Mouse (Mus musculus) cortical plate, adult 2 months (tissue): Measurements from ENCODE around the gene Hist1h3d. TPM values are rescaled to one million over a fixed set of nuclear protein-coding genes. Genes with fewer than 3 reads are reported as not detected.
"Not testable (repeated sequence)": the region's sequence is repeated elsewhere in the genome, so short reads cannot be mapped to it uniquely, and the experiment has no call there.

Experiments
- H3K27ac ChIP-seq: fragments of 200-500 bp; 2 replicates; pipeline ENCODE4 v1.5.1; 2012; ENCODE audit warnings: low read length, control low read depth, inconsistent platforms; ENCODE audit not compliant: insufficient read depth
- H3K4me1 ChIP-seq: fragments of 200-500 bp; 2 replicates; pipeline ENCODE4 v1.6.1; 2011; ENCODE audit warnings: low read length; ENCODE audit not compliant: control insufficient read depth, insufficient read depth
- H3K4me3 ChIP-seq: fragments of 200-500 bp; 2 replicates; pipeline ENCODE4 v1.5.1; 2011; ENCODE audit warnings: mild to moderate bottlenecking, low read length, control low read depth; ENCODE audit not compliant: insufficient read depth
- CTCF ChIP-seq: fragments of 200-500 bp; IDR thresholded peaks from 2 replicates; pipeline ENCODE4 v1.5.1; 2011; ENCODE audit warnings: mild to moderate bottlenecking, control low read depth, low read length; ENCODE audit not compliant: insufficient read depth; ENCODE audit errors: extremely low read depth
- POLR2A ChIP-seq: fragments of 200-500 bp; IDR thresholded peaks from 2 replicates; pipeline ENCODE4 v1.6.1; 2011; ENCODE audit warnings: mild to moderate bottlenecking, low read length, control low read depth; ENCODE audit not compliant: insufficient read depth; ENCODE audit errors: extremely low read depth
- polyA plus RNA-seq: library from polyadenylated mRNA; depleted of rRNA; stranded (reverse); fragments of >200 nt; gene quantifications from 2 replicates; pipeline ENCODE4 v1.2.3, GENCODE M21; 2012; rRNA removed

Gene Hist1h3d
- 2.6 and 3.0 TPM in 2 replicates for polyA plus RNA-seq

GRCm38 (mm10) chr13:23575271-23575851, at the start of gene Hist1h3d:
TSS of gene Hist1h3d (plus strand) at chr13:23575763.
- H3K4me3 ChIP-seq: peak within 1 kb of the TSS; percentile 58
- TF ChIP-seq CTCF (no peak), POLR2A (peak; percentile 49; the same call in 1 of the 2 replicates)
- peak within 1 kb of the TSS; percentile 95 for H3K27ac ChIP-seq
- H3K4me1 ChIP-seq: peaks cover 2% of the 10 kb centered on the region; the same call in 1 of the 2 replicates

GRCm38 (mm10) chr13:23525901-23526300, 49.7 kb upstream of the Hist1h3d start:
- Histone ChIP-seq H3K27ac (no peak overlapping the region), H3K4me3 (peak overlapping the region; percentile 2; the same call in 1 of the 2 replicates), H3K4me1 (no peaks in the 10 kb centered on the region)
- no peak for TF ChIP-seq CTCF
- TF ChIP-seq POLR2A: no peak

GRCm38 (mm10) chr13:23526312-23526711, 49.3 kb upstream of the Hist1h3d start:
- no peaks in the 10 kb centered on the region for H3K4me1 ChIP-seq
- H3K4me3 ChIP-seq: peak overlapping the region; percentile 2
- no peak overlapping the region for H3K27ac ChIP-seq
- no peak for TF ChIP-seq POLR2A
- TF ChIP-seq CTCF: no peak

GRCm38 (mm10) chr13:23529005-23529404, 46.6 kb upstream of the Hist1h3d start:
- Histone ChIP-seq H3K4me3 (no peak overlapping the region), H3K4me1 (peaks cover 1% of the 10 kb centered on the region; the same call in 1 of the 2 replicates), H3K27ac (no peak overlapping the region)
- TF ChIP-seq CTCF: no peak
- TF ChIP-seq POLR2A: no peak

- Histone ChIP-seq H3K4me3 (peak overlapping the region; percentile 47; the same call in 1 of the 2 replicates), H3K4me1 (peaks cover 4% of the 10 kb centered on the region; the same call in 1 of the 2 replicates), H3K27ac (no peak overlapping the region)
- no peak for TF ChIP-seq CTCF
- TF ChIP-seq POLR2A: no peak
Measured at GRCm38 (mm10) chr13:23529480-23530165, 45.9 kb upstream of the Hist1h3d start.

GRCm38 (mm10) chr13:23530181-23530900, 45.2 kb upstream of the Hist1h3d start:
- peaks cover 4% of the 10 kb centered on the region; the same call in 1 of the 2 replicates for H3K4me1 ChIP-seq
- peak overlapping the region; percentile 67 for H3K27ac ChIP-seq
- H3K4me3 ChIP-seq: peak overlapping the region; percentile 47
- TF ChIP-seq CTCF (no peak), POLR2A (no peak)

GRCm38 (mm10) chr13:23530901-23531875, 44.4 kb upstream of the Hist1h3d start, which contains the start of gene Hist1h4h:
TSS of gene Hist1h4h (plus strand) at chr13:23531050.
- TF ChIP-seq POLR2A (peak; percentile 99), CTCF (no peak)
- H3K4me3 ChIP-seq: peak within 1 kb of the TSS; percentile 47
- H3K27ac ChIP-seq: peak within 1 kb of the TSS; percentile 76
- H3K4me1 ChIP-seq: peaks cover 4% of the 10 kb centered on the region; the same call in 1 of the 2 replicates

- Histone ChIP-seq H3K4me1 (peaks cover 4% of the 10 kb centered on the region; the same call in 1 of the 2 replicates), H3K27ac (no peak overlapping the region), H3K4me3 (no peak overlapping the region; the same call in 1 of the 2 replicates)
Measured at GRCm38 (mm10) chr13:23532262-23533075, 43.1 kb upstream of the Hist1h3d start.

GRCm38 (mm10) chr13:23533560-23534367, 41.8 kb upstream of the Hist1h3d start, which contains the start of gene Hist1h2af:
TSS of gene Hist1h2af (plus strand) at chr13:23533906.
- H3K27ac ChIP-seq, H3K4me1 ChIP-seq: not testable (repeated sequence)
- peak within 1 kb of the TSS; percentile 25 for H3K4me3 ChIP-seq

More at GRCm38 (mm10) chr13:23532262-23533075, 43.1 kb upstream of the Hist1h3d start:
- TF ChIP-seq POLR2A: no peak
- TF ChIP-seq CTCF: no peak
